Mouse (Mus musculus): ENCODE measurements at regions not wholly inside any gene's neighbourhood (a gene's known extent, or its start where the extent isn't known, plus 50 kb on each side); places are given as distances from the start of the nearest gene placed in this dataset.
A peak's percentile ranks its signal among the peaks of the same experiment; 100 is the strongest.

- peaks cover 98% of the 10 kb centered on the region for H3K36me3 ChIP-seq (ENCODE audit: control insufficient read depth, insufficient read depth)
- peaks cover 100% of the 10 kb centered on the region for H3K79me2 ChIP-seq (ENCODE audit: control insufficient read depth, insufficient read depth)
- H3K4me3 ChIP-seq (ENCODE audit: insufficient read depth, poor library complexity, severe bottlenecking): no peak overlapping the region
- H3K27me3 ChIP-seq (ENCODE audit: control insufficient read depth, insufficient read depth, insufficient read length): no peaks in the 10 kb centered on the region
- TF ChIP-seq FOSL1 (IDR thresholded peaks at IDR 0.05; ENCODE audit: insufficient read depth, low read length, poor library complexity, severe bottlenecking) (no peak), MYOG (IDR thresholded peaks at IDR 0.05; ENCODE audit: control insufficient read depth, extremely low read depth, insufficient read length) (no peak), CTCF (IDR thresholded peaks at IDR 0.05; ENCODE audit: control insufficient read depth, insufficient read depth, insufficient read length) (no peak), CEBPB (IDR thresholded peaks at IDR 0.05; ENCODE audit: low read depth) (no peak), MAX (IDR thresholded peaks at IDR 0.05) (no peak), MYOD1 (IDR thresholded peaks at IDR 0.05; ENCODE audit: control insufficient read depth, insufficient read length, low read depth) (no peak), USF1 (IDR thresholded peaks at IDR 0.05; ENCODE audit: low read depth) (no peak)
- H3K79me3 ChIP-seq (ENCODE audit: low read depth): peaks cover 94% of the 10 kb centered on the region
- peak overlapping the region; percentile 47 for H3ac ChIP-seq (ENCODE audit: control insufficient read depth, insufficient read length, low read depth)
Measured at GRCm38 (mm10) chr6:31076478-31076834, 117.6 kb upstream of the Klf14 start.

DNA sequence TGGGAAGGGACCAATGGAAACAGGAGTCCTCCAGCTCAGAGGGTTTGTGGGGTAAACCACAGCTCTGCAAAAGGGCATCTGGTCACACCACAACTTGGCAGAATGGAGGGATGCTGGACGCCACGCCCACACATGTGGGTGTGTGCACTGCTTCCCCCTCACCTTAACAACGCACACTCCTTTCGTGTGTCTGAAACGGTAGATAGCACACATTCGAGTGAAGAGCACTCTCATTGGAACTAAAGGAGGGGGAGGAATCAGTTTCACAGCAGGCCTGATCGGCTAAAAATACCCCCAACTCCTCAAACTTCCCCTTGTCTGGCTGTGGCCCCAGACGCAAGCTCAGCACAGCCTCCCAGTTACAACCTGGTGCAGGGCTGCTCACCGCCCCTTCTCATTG lies 118.3 kb upstream of the Klf14 start:
- no peak overlapping the region for H3K4me3 ChIP-seq (ENCODE audit: insufficient read depth, poor library complexity, severe bottlenecking)
- peaks cover 95% of the 10 kb centered on the region for H3K79me2 ChIP-seq (ENCODE audit: control insufficient read depth, insufficient read depth)
- H3ac ChIP-seq (ENCODE audit: control insufficient read depth, insufficient read length, low read depth): no peak overlapping the region
- peaks cover 89% of the 10 kb centered on the region for H3K79me3 ChIP-seq (ENCODE audit: low read depth)
- TF ChIP-seq CEBPB (IDR thresholded peaks at IDR 0.05; ENCODE audit: low read depth) (no peak), USF1 (IDR thresholded peaks at IDR 0.05; ENCODE audit: low read depth) (no peak), MAX (IDR thresholded peaks at IDR 0.05) (peak; percentile 67), MYOG (IDR thresholded peaks at IDR 0.05; ENCODE audit: control insufficient read depth, extremely low read depth, insufficient read length) (no peak)
- H3K27me3 ChIP-seq (ENCODE audit: control insufficient read depth, insufficient read depth, insufficient read length): no peaks in the 10 kb centered on the region
- H3K36me3 ChIP-seq (ENCODE audit: control insufficient read depth, insufficient read depth): peaks cover 93% of the 10 kb centered on the region

DNA sequence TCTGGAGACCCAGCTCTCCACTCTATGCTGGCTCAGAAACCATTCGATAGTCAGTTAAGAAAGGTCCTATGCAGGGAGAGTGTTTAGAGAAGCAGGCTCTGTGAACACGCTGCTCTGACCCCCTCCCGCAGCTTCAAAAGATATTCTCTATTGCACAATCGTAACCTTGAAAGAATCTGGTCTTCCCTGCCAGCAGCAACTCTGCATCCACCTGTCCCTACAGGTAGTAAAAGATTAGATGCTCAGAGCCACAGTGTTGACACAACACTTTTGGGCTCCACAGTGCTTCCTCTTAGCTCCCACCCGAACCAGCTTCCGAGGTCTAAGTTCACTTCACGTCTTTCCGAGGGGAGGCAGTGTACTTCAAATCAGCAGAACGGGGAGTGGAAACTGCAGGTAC lies 118.9 kb upstream of the Klf14 start:
- Histone ChIP-seq H3K36me3 (ENCODE audit: control insufficient read depth, insufficient read depth) (peaks cover 88% of the 10 kb centered on the region), H3K4me3 (ENCODE audit: insufficient read depth, poor library complexity, severe bottlenecking) (no peak overlapping the region), H3K27me3 (ENCODE audit: control insufficient read depth, insufficient read depth, insufficient read length) (no peaks in the 10 kb centered on the region), H3K79me3 (ENCODE audit: low read depth) (peaks cover 84% of the 10 kb centered on the region), H3ac (ENCODE audit: control insufficient read depth, insufficient read length, low read depth) (peak overlapping the region; percentile 28), H3K79me2 (ENCODE audit: control insufficient read depth, insufficient read depth) (peaks cover 93% of the 10 kb centered on the region)
- TF ChIP-seq MYOG (IDR thresholded peaks at IDR 0.05; ENCODE audit: control insufficient read depth, extremely low read depth, insufficient read length) (no peak), CEBPB (IDR thresholded peaks at IDR 0.05; ENCODE audit: low read depth) (peak; percentile 75)

GRCm38 (mm10) chr6:31078413-31078812 lies 119.5 kb upstream of the Klf14 start:
- Histone ChIP-seq H3K4me3 (ENCODE audit: insufficient read depth, poor library complexity, severe bottlenecking) (no peak overlapping the region), H3K79me2 (ENCODE audit: control insufficient read depth, insufficient read depth) (peaks cover 93% of the 10 kb centered on the region), H3ac (ENCODE audit: control insufficient read depth, insufficient read length, low read depth) (peak overlapping the region; percentile 4), H3K79me3 (ENCODE audit: low read depth) (peaks cover 84% of the 10 kb centered on the region), H3K36me3 (ENCODE audit: control insufficient read depth, insufficient read depth) (peaks cover 88% of the 10 kb centered on the region), H3K27me3 (ENCODE audit: control insufficient read depth, insufficient read depth, insufficient read length) (no peaks in the 10 kb centered on the region)
- no peak for TF ChIP-seq FOSL1 (IDR thresholded peaks at IDR 0.05; ENCODE audit: insufficient read depth, low read length, poor library complexity, severe bottlenecking)
- peak; percentile 17 for TF ChIP-seq USF1 (IDR thresholded peaks at IDR 0.05; ENCODE audit: low read depth)
- TF ChIP-seq CEBPB (IDR thresholded peaks at IDR 0.05; ENCODE audit: low read depth): no peak
- TF ChIP-seq MYOG (IDR thresholded peaks at IDR 0.05; ENCODE audit: control insufficient read depth, extremely low read depth, insufficient read length): no peak

- Histone ChIP-seq H3K4me3 (ENCODE audit: insufficient read depth, poor library complexity, severe bottlenecking) (no peak overlapping the region), H3K36me3 (ENCODE audit: control insufficient read depth, insufficient read depth) (peaks cover 88% of the 10 kb centered on the region), H3ac (ENCODE audit: control insufficient read depth, insufficient read length, low read depth) (peak overlapping the region; percentile 9), H3K27me3 (ENCODE audit: control insufficient read depth, insufficient read depth, insufficient read length) (no peaks in the 10 kb centered on the region), H3K79me3 (ENCODE audit: low read depth) (peaks cover 83% of the 10 kb centered on the region), H3K79me2 (ENCODE audit: control insufficient read depth, insufficient read depth) (peaks cover 93% of the 10 kb centered on the region)
- TF ChIP-seq MYOD1 (IDR thresholded peaks at IDR 0.05; ENCODE audit: control insufficient read depth, insufficient read length, low read depth) (no peak), CEBPB (IDR thresholded peaks at IDR 0.05; ENCODE audit: low read depth) (no peak), FOSL1 (IDR thresholded peaks at IDR 0.05; ENCODE audit: insufficient read depth, low read length, poor library complexity, severe bottlenecking) (no peak), MAX (IDR thresholded peaks at IDR 0.05) (no peak), MYOG (IDR thresholded peaks at IDR 0.05; ENCODE audit: control insufficient read depth, extremely low read depth, insufficient read length) (no peak), USF1 (IDR thresholded peaks at IDR 0.05; ENCODE audit: low read depth) (no peak), CTCF (IDR thresholded peaks at IDR 0.05; ENCODE audit: control insufficient read depth, insufficient read depth, insufficient read length) (no peak)
Measured at GRCm38 (mm10) chr6:31079586-31080259, 120.8 kb upstream of the Klf14 start.

DNA sequence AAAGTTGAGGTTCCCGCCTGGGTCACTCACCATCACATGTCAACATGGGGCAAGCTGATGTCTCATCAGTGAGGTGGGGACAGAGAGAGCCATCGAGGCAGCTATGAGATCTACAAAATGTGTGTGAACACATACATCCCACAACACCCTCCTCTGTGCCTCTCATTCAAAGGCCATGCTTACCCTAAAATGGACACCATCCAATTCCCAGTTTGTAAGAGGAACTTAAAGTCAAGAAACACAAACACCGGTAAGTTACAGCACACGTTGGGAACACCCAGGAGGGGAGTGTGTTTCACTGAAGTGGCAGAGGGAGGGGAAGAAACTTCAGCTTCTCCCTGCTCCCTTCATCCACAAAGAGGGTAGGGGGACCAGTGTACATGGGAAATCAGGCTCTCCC lies 121.4 kb upstream of the Klf14 start:
- peaks cover 93% of the 10 kb centered on the region for H3K79me2 ChIP-seq (ENCODE audit: control insufficient read depth, insufficient read depth)
- peak overlapping the region; percentile 21 for H3ac ChIP-seq (ENCODE audit: control insufficient read depth, insufficient read length, low read depth)
- no peak overlapping the region for H3K4me3 ChIP-seq (ENCODE audit: insufficient read depth, poor library complexity, severe bottlenecking)
- TF ChIP-seq FOSL1 (IDR thresholded peaks at IDR 0.05; ENCODE audit: insufficient read depth, low read length, poor library complexity, severe bottlenecking) (no peak), MYOG (IDR thresholded peaks at IDR 0.05; ENCODE audit: control insufficient read depth, extremely low read depth, insufficient read length) (no peak), CEBPB (IDR thresholded peaks at IDR 0.05; ENCODE audit: low read depth) (no peak), USF1 (IDR thresholded peaks at IDR 0.05; ENCODE audit: low read depth) (no peak), CTCF (IDR thresholded peaks at IDR 0.05; ENCODE audit: control insufficient read depth, insufficient read depth, insufficient read length) (no peak), MYOD1 (IDR thresholded peaks at IDR 0.05; ENCODE audit: control insufficient read depth, insufficient read length, low read depth) (no peak), MAX (IDR thresholded peaks at IDR 0.05) (no peak)
- peaks cover 83% of the 10 kb centered on the region for H3K79me3 ChIP-seq (ENCODE audit: low read depth)
- H3K27me3 ChIP-seq (ENCODE audit: control insufficient read depth, insufficient read depth, insufficient read length): no peaks in the 10 kb centered on the region
- H3K36me3 ChIP-seq (ENCODE audit: control insufficient read depth, insufficient read depth): peaks cover 88% of the 10 kb centered on the region

Data from C2C12 (cell line).